Mouse (Mus musculus): ENCODE measurements around the gene Snrpg. TPM values are rescaled to one million over a fixed set of nuclear protein-coding genes. Genes with fewer than 3 reads are reported as not detected.
A peak's percentile ranks its signal among the peaks of the same experiment; 100 is the strongest.
"Not testable (repeated sequence)": the region's sequence is repeated elsewhere in the genome, so short reads cannot be mapped to it uniquely, and the experiment has no call there.

Gene Snrpg
- total RNA-seq (2021): 10 to 100 TPM; 32.4 to 45.6 TPM
- long read RNA-seq, experiment 1, transcript Snrpg-201 (4 exons, 1,055 nt): major isoform, 22 of 22 reads
- long read RNA-seq, experiment 1, partial matches to known transcripts: 0 of 22 reads
- long read RNA-seq, experiment 1, other reads (novel, unspliced or antisense): 0 of 22 reads
- long read RNA-seq, experiment 2, transcript Snrpg-201 (4 exons, 1,055 nt): major isoform, 26 of 28 reads
- long read RNA-seq, experiment 2, partial matches to known transcripts: 1 of 28 reads
- long read RNA-seq, experiment 2, other reads (novel, unspliced or antisense): 1 of 28 reads

DNA sequence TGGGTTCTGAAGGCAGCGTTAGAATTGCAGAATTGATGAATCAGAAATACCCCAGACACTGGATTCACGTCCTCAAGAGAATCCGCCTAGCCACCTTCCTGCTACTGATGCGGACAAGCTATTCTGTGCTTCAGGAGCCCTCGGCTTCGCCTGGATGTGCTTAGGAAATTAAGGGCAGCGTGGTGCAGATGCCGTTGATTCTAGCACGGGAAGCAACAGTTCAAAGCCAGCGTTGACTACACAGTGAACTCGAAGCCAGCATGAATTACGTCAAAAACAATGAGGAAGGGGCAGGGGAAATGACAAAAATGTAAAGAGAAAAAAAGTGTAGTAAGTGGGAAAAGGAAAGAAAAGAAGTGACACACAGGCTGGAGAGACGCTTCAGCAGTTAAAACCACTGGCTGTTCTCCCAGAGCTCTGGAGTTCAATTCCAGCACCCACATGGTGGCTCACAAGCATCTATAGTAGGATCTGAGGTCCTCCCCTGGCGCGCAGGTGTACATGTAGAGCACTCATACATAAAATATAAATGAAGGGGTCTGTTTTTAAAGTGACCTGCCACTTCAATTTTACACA lies at the start of gene Snrpg:
Gene Snrpg (plus strand): TSS at position 541 of the 576 bp plus-strand sequence.
- intact Hi-C loops (cut with DNase I; ENCODE audit: low total_unique reads): no loop called here
- DNase-seq: no peak

DNA sequence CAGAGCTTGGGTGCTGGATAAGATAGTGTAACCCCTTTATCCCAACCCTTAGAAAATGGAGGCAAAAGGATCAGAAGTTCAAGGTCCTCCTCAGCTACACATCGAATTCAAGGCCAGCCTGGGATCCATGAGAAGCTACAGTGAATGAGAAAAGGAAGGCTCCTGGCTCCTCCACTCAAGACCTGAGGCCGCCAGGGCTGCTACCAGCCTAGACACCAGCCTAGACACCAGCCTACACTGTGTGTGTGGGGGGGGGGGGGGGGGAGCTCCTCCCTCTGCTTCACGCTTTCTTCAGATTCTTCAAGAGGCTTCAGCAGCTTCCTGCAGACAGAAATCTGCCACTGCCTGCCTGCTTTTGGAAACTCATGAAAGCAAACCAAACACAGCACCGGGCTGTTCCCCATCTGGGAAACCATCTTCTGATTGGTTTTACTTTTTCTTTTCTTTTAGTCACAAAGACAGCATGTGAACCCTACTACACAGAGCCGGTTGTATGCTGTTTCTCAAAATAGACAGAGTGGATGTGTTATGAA lies 49.0 kb upstream of the Snrpg start:
- no peak for DNase-seq
- intact Hi-C loops (cut with DNase I; ENCODE audit: low total_unique reads): no loop called here

- DNase-seq: no peak
- intact Hi-C loops (cut with DNase I; ENCODE audit: low total_unique reads): no loop called here
Observed at GRCm38 (mm10) chr6:86322991-86323390, 48.1 kb upstream of the Snrpg start.

DNA sequence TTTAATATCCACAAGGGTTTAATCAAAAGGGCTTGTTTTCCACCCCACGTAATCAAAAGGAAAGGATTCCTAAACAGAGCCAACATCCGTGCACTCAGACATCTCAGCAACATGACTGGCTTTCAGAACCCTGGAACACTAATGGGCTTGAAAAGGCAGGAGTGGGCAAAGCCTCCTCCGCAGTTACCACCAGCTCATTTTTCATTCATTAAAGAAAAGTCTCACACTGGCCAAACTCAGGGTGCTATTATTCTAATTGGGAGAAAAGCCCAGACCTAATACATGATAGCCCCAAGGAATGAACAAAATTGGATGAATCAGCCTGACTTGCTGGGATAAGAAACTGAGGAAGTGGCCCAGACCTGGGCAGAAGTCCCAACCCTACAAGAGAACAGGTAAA lies 46.7 kb upstream of the Snrpg start:
- intact Hi-C loops (cut with DNase I; ENCODE audit: low total_unique reads): no loop called here
- DNase-seq: no peak

DNA sequence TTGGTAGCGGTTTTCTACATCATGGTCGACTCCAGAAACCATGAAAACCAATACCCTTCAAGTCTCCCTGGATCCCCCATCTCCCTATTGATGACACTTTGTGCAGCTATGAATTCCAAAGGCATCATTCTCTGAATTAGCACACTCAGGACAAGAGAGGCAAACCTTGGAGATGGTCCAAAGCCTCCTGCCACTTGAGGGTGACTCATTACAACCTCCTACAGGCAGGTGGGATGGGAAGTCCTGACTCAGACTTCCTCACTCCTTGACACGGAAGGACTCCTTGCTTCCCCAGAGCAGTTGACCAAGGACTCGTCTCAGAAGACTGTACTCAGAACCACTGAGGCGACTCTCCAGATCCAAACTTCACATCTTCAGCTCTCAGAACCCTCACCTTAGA lies 45.5 kb upstream of the Snrpg start:
- intact Hi-C loops (cut with DNase I; ENCODE audit: low total_unique reads): no loop called here
- DNase-seq: no peak

GRCm38 (mm10) chr6:86326866-86327265 lies 44.2 kb upstream of the Snrpg start:
- intact Hi-C loops (cut with DNase I; ENCODE audit: low total_unique reads): no loop called here
- no peak for DNase-seq

DNA sequence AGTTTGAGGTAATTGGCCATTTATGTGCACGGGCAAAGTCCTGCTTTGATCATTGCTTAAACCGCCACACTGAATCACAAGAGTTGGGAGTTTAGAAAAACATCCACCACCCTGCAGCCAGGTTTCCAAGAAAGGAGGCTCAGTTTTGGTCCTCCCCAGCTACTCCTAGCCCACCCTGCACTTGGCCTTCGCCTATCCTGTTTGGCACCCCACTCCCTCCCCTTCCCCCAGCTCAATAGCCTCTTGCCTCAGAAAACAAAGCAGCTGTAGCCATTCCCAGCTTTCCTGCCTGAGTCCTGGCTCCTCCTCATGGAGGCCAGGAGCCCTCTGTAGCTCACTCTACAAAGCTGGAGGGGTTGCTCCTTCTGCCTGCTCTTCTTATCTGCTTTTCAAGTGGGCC lies 42.7 kb upstream of the Snrpg start:
- no peak for DNase-seq

DNA sequence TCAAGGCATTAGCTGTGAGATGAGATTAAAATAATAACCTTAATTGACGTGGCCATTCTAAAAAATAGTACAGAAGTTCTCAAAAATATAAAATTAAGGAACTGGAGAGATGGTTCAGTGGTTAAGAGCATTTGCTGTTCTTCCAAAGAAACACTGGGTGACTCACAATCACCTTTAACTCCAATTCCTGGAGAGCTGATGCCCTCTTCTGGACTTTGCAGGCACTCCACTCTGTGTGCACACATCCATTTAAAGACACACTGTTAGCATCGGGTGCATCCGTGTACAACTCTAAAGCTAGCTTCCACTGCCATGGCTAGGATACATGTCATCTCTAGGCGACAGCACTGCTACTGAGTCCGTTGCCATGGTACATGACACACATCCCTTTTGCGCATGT lies 41.2 kb upstream of the Snrpg start:
- intact Hi-C loops (cut with DNase I; ENCODE audit: low total_unique reads): no loop called here
- DNase-seq: no peak

More for the DNA sequence above, 42.7 kb upstream of the Snrpg start:
- intact Hi-C loops (cut with DNase I; ENCODE audit: low total_unique reads): no loop called here

- intact Hi-C loops (cut with DNase I; ENCODE audit: low total_unique reads): no loop called here
Observed at GRCm38 (mm10) chr6:86335121-86335849, 35.8 kb upstream of the Snrpg start.

GRCm38 (mm10) chr6:86335860-86336259 lies 35.2 kb upstream of the Snrpg start:
- DNase-seq: no peak
- intact Hi-C loops (cut with DNase I; ENCODE audit: low total_unique reads): no loop called here

More at GRCm38 (mm10) chr6:86335121-86335849, 35.8 kb upstream of the Snrpg start:
- no peak for DNase-seq

GRCm38 (mm10) chr6:86336340-86336739 lies 34.8 kb upstream of the Snrpg start:
- intact Hi-C loops (cut with DNase I; ENCODE audit: low total_unique reads); DNase-seq: not testable (repeated sequence)

GRCm38 (mm10) chr6:86343656-86344055 lies 27.4 kb upstream of the Snrpg start:
- no peak for DNase-seq
- intact Hi-C loops (cut with DNase I; ENCODE audit: low total_unique reads): no loop called here

GRCm38 (mm10) chr6:86346063-86346462 lies 25.0 kb upstream of the Snrpg start:
- intact Hi-C loops (cut with DNase I; ENCODE audit: low total_unique reads): no loop called here
- DNase-seq: no peak

GRCm38 (mm10) chr6:86349257-86349656 lies 21.8 kb upstream of the Snrpg start:
- DNase-seq: no peak

DNA sequence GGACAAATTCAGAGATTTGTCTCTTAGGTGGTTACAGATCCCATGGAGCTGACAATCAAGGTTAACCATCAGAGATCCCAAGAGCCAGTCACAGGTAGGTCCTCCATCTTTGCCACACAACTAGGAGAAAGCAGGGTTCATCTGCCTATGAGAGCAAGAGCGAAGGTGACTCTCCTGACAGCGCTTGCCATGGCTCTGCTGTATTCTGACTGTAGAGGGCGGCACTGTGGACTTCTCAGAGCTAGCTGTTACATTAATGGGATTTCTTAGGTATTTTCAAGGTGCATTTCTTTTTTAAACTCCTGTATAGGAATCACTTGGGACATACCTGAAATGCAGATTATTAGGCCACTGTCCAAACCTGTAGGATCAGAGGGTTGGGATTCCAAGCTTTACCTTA lies 16.2 kb upstream of the Snrpg start:
- intact Hi-C loops (cut with DNase I; ENCODE audit: low total_unique reads): no loop called here
- DNase-seq: no peak

More at GRCm38 (mm10) chr6:86349257-86349656, 21.8 kb upstream of the Snrpg start:
- intact Hi-C loops (cut with DNase I; ENCODE audit: low total_unique reads): no loop called here

DNA sequence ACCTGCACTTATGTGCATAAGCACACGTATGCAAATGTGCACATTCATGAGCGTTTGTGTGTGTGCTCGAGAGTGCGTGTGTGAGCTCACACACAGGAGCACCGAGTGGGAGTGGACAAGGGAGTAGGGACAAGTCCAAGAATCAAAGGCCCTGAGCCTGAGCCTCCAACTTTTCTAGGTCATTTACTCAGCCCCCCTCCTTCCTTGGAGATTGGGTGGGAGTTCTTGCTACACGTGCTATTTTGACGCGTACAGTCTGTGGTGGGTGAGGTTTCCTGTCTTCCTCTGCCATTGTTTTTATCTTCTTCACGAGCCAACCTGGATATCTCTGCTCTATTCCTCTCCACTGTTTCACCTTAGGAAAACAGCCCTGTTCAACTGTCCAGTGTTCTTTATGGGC lies 14.1 kb upstream of the Snrpg start:
- intact Hi-C loops (cut with DNase I; ENCODE audit: low total_unique reads): no loop called here
- DNase-seq: no peak

GRCm38 (mm10) chr6:86360691-86361090 lies 10.4 kb upstream of the Snrpg start:
- DNase-seq: no peak
- intact Hi-C loops (cut with DNase I; ENCODE audit: low total_unique reads): loop anchor here (5.0 kb wide), 2 partner anchors 218 to 233 kb away; no protein-coding TSS in a partner anchor

DNA sequence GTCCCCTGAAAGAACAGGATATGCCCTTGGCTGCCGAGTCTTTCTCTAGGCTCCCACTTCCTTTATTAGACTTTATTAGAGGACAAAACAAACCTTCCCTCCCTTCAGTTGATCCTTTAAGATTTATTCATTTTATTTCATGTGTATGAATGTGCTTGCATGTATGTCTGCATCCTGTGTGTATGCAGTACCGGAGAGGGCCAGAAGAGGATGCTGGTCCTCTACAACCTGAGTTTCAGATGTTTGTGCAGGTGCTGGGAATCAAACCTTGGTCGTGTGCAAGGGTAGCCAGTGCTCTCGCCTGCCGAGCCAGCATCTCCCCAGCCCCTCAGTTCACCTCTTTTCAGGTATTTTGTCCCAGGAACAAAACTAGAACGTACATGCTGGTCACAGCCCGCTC lies 9.7 kb upstream of the Snrpg start:
- intact Hi-C loops (cut with DNase I; ENCODE audit: low total_unique reads): loop anchor here (5.0 kb wide), 2 partner anchors 219 to 234 kb away; no protein-coding TSS in a partner anchor
- DNase-seq: no peak

DNA sequence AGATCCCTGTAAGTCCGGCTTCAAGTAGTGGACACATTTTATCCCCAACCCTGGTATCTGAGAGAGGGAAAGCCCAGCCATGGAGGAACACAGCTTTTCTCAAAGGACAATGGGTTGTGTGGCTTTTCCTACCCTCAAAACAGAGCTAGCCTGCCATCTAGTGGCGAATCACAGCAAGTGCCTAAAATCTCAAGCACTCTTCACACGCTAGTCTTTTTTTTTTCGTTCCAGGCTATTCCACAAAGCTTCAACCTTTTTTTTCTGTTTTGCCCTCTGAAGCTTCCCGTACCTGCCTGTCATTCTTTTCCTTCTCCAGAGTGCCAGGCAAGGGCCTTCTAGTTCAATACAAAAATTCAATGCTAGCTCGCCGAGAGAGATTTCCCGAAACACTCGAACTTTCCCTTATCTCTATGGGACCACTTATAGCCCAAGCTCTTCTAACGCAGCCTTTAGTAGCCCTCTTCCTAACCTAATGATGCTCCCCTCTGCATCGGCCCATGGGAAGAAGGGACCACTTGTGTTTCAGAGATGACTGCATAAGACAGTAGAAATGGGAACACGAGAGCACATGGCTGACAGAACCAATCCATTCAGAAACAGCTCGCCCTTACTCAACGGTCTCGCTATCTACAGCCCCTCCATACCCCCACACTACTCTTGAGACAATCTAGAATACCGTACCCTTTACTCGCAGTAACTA lies 6.5 kb upstream of the Snrpg start:
- intact Hi-C loops (cut with DNase I; ENCODE audit: low total_unique reads): loop anchor here (5.0 kb wide), 2 partner anchors 222 to 237 kb away; no protein-coding TSS in a partner anchor
- DNase-seq: peak; percentile 62
